Mouse (Mus musculus): ENCODE measurements around the gene Cd300lg. TPM values are rescaled to one million over a fixed set of nuclear protein-coding genes. Genes with fewer than 3 reads are reported as not detected.

Gene Cd300lg
- polyA plus RNA-seq, 2 experiments = 0.38 to 0.56 TPM

- H3K4me2 ChIP-seq (ENCODE audit: low read depth) = no peak overlapping the region
- H3K9ac ChIP-seq (replicated peaks) = no peak overlapping the region
- peaks cover 20% of the 10 kb centered on the region for H3K36me3 ChIP-seq (replicated peaks; ENCODE audit: control insufficient read depth, insufficient read depth, low read depth)
- peaks cover 0 to 7% of the 10 kb centered on the region in 2 experiments; a peak in 2 of 4 replicates for H3K4me1 ChIP-seq (replicated peaks; ENCODE audit: control insufficient read depth in 2 of 2, insufficient read depth in 2 of 2, low read length in 1 of 2)
- no peak overlapping the region for H3K4me3 ChIP-seq (ENCODE audit: insufficient read depth in 1 of 2, low read depth in 2 of 2, low read length in 2 of 2)
- ATAC-seq (ENCODE audit: insufficient read depth) (no peak), DNase-seq (ENCODE audit: low read depth in 3 of 3, low spot score in 3 of 3) (no peak)
- no peaks in the 10 kb centered on the region for H3K9me3 ChIP-seq (ENCODE audit: control insufficient read depth, low read length)
- 65% methylated on average over 13 of the region's 13 CpGs for WGBS (ENCODE audit: insufficient replicate concordance)
- no peak for TF ChIP-seq EP300 (IDR thresholded peaks at IDR 0.05; ENCODE audit: low read depth)
- TF ChIP-seq CTCF (IDR thresholded peaks at IDR 0.05; ENCODE audit: low read depth) = no peak
- no peak overlapping the region for H3K27ac ChIP-seq
- H3K27me3 ChIP-seq (ENCODE audit: control insufficient read depth, insufficient read depth, low read length) = no peaks in the 10 kb centered on the region
Observed at GRCm38 (mm10) chr11:102063076-102063475, 21.8 kb downstream of the Cd300lg start.

GRCm38 (mm10) chr11:102068969-102069368 is 27.7 kb downstream of the Cd300lg start:
- H3K27me3 ChIP-seq (ENCODE audit: control insufficient read depth, insufficient read depth, low read length) = no peaks in the 10 kb centered on the region; the same call in 1 of the 2 replicates
- peak; percentile 70 for TF ChIP-seq CTCF (IDR thresholded peaks at IDR 0.05; ENCODE audit: low read depth)
- TF ChIP-seq EP300 (IDR thresholded peaks at IDR 0.05; ENCODE audit: low read depth) = no peak
- no peak for DNase-seq (ENCODE audit: low read depth in 3 of 3, low spot score in 3 of 3)
- H3K4me2 ChIP-seq (ENCODE audit: low read depth) = no peak overlapping the region
- 22% methylated on average over 2 of the region's 2 CpGs for WGBS (ENCODE audit: insufficient replicate concordance)
- no peak overlapping the region for H3K27ac ChIP-seq
- H3K4me3 ChIP-seq (ENCODE audit: insufficient read depth in 1 of 2, low read depth in 2 of 2, low read length in 2 of 2) = no peak overlapping the region
- peaks cover 0 to 2% of the 10 kb centered on the region in 2 experiments; a peak in 1 of 4 replicates for H3K4me1 ChIP-seq (replicated peaks; ENCODE audit: control insufficient read depth in 2 of 2, insufficient read depth in 2 of 2, low read length in 1 of 2)
- H3K9me3 ChIP-seq (ENCODE audit: control insufficient read depth, low read length) = no peaks in the 10 kb centered on the region
- H3K9ac ChIP-seq (replicated peaks) = no peak overlapping the region
- no peak for ATAC-seq (ENCODE audit: insufficient read depth)
- H3K36me3 ChIP-seq (replicated peaks; ENCODE audit: control insufficient read depth, insufficient read depth, low read depth) = peaks cover 4% of the 10 kb centered on the region

DNA sequence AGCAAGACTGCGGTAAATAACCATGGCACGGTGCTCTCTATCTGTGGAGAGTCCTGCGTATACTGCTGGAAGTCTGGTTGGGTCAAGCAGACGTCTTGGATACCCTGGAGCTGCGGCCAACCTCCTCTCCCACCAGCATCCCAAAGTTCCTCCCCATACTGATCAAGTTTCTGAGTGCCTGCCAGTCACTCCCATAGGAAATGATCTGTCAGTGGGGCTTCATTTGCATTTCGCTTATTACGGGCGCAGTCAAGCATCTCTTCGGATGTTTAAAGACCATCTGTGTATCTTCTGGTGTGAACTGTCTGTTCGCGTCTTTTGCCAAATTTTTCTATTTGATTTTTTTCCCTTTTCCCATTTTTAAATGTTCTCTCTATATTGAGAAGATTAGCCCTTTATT is 28.3 kb downstream of the Cd300lg start:
- Histone ChIP-seq H3K9ac (replicated peaks) (no peak overlapping the region), H3K27ac (no peak overlapping the region), H3K4me3 (ENCODE audit: insufficient read depth in 1 of 2, low read depth in 2 of 2, low read length in 2 of 2) (no peak overlapping the region), H3K4me2 (ENCODE audit: low read depth) (no peak overlapping the region), H3K36me3 (replicated peaks; ENCODE audit: control insufficient read depth, insufficient read depth, low read depth) (no peaks in the 10 kb centered on the region; the same call in 1 of the 2 replicates), H3K27me3 (ENCODE audit: control insufficient read depth, insufficient read depth, low read length) (no peaks in the 10 kb centered on the region; the same call in 1 of the 2 replicates), H3K9me3 (ENCODE audit: control insufficient read depth, low read length) (no peaks in the 10 kb centered on the region), H3K4me1 (replicated peaks; ENCODE audit: control insufficient read depth in 2 of 2, insufficient read depth in 2 of 2, low read length in 1 of 2) (peaks cover 0 to 2% of the 10 kb centered on the region in 2 experiments; a peak in 1 of 4 replicates)
- DNase-seq (ENCODE audit: low read depth in 3 of 3, low spot score in 3 of 3) (no peak), ATAC-seq (ENCODE audit: insufficient read depth) (no peak)
- TF ChIP-seq CTCF (IDR thresholded peaks at IDR 0.05; ENCODE audit: low read depth) (no peak), EP300 (IDR thresholded peaks at IDR 0.05; ENCODE audit: low read depth) (no peak)
- WGBS (ENCODE audit: insufficient replicate concordance) = 62% methylated on average over 11 of the region's 11 CpGs

DNA sequence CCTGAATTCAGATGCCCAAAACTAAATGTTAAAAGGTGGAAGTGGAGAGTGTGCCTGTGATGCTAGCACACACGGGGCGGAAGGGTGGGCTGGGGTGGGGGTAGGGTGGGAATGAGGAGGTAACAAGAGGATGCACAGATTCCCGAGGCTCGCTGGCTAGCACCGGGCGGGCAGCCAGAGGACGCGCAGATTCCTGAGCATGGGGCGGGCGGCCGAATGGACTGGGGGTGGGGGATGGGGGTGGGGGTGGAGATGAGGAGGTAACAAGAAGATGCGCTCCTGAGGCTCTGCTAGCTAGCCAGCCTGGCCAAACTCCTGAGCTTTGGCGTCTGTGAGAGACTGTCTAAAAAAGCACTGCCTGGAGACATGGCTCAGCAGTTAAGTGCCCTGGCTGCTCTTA is 29.1 kb downstream of the Cd300lg start:
- no peaks in the 10 kb centered on the region; the same call in 1 of the 2 replicates for H3K36me3 ChIP-seq (replicated peaks; ENCODE audit: control insufficient read depth, insufficient read depth, low read depth)
- H3K9ac ChIP-seq (replicated peaks) = no peak overlapping the region
- H3K4me1 ChIP-seq (replicated peaks; ENCODE audit: control insufficient read depth in 2 of 2, insufficient read depth in 2 of 2, low read length in 1 of 2) = peaks cover 0 to 2% of the 10 kb centered on the region in 2 experiments; a peak in 1 of 4 replicates
- DNase-seq (ENCODE audit: low read depth in 3 of 3, low spot score in 3 of 3) (no peak), ATAC-seq (ENCODE audit: insufficient read depth) (no peak)
- H3K9me3 ChIP-seq (ENCODE audit: control insufficient read depth, low read length) = no peaks in the 10 kb centered on the region
- WGBS (ENCODE audit: insufficient replicate concordance) = 16% methylated on average over 13 of the region's 13 CpGs
- H3K4me2 ChIP-seq (ENCODE audit: low read depth) = no peak overlapping the region
- no peak overlapping the region for H3K4me3 ChIP-seq (ENCODE audit: insufficient read depth in 1 of 2, low read depth in 2 of 2, low read length in 2 of 2)
- no peak overlapping the region for H3K27ac ChIP-seq
- no peak for TF ChIP-seq EP300 (IDR thresholded peaks at IDR 0.05; ENCODE audit: low read depth)
- TF ChIP-seq CTCF (IDR thresholded peaks at IDR 0.05; ENCODE audit: low read depth) = no peak
- no peaks in the 10 kb centered on the region; the same call in 1 of the 2 replicates for H3K27me3 ChIP-seq (ENCODE audit: control insufficient read depth, insufficient read depth, low read length)

- Histone ChIP-seq H3K9ac (replicated peaks) (no peak overlapping the region), H3K4me1 (replicated peaks; ENCODE audit: control insufficient read depth in 2 of 2, insufficient read depth in 2 of 2, low read length in 1 of 2) (peaks cover 0 to 2% of the 10 kb centered on the region in 2 experiments; a peak in 1 of 4 replicates), H3K4me3 (ENCODE audit: insufficient read depth in 1 of 2, low read depth in 2 of 2, low read length in 2 of 2) (no peak overlapping the region), H3K27ac (no peak overlapping the region), H3K9me3 (ENCODE audit: control insufficient read depth, low read length) (no peaks in the 10 kb centered on the region), H3K36me3 (replicated peaks; ENCODE audit: control insufficient read depth, insufficient read depth, low read depth) (no peaks in the 10 kb centered on the region; the same call in 1 of the 2 replicates), H3K4me2 (ENCODE audit: low read depth) (no peak overlapping the region), H3K27me3 (ENCODE audit: control insufficient read depth, insufficient read depth, low read length) (no peaks in the 10 kb centered on the region; the same call in 1 of the 2 replicates)
- DNase-seq (ENCODE audit: low read depth in 3 of 3, low spot score in 3 of 3) = no peak
- WGBS (ENCODE audit: insufficient replicate concordance) = 29% methylated on average over 5 of the region's 5 CpGs
- TF ChIP-seq EP300 (IDR thresholded peaks at IDR 0.05; ENCODE audit: low read depth) (no peak), CTCF (IDR thresholded peaks at IDR 0.05; ENCODE audit: low read depth) (no peak)
- no peak for ATAC-seq (ENCODE audit: insufficient read depth)
Observed at GRCm38 (mm10) chr11:102072729-102073128, 31.4 kb downstream of the Cd300lg start.
